Mouse (Mus musculus) embryonic fibroblast, embryonic 13.5 days (primary cell): Measurements from ENCODE around the gene Usp43. TPM values are rescaled to one million over a fixed set of nuclear protein-coding genes. Genes with fewer than 3 reads are reported as not detected.

ENCODE experiments used
- H3K27ac ChIP-seq: 2 replicates; pipeline ENCODE4 v1.5.1; 2012; ENCODE audit warnings: low read length, control low read depth, inconsistent platforms; ENCODE audit not compliant: insufficient read depth
- H3K4me1 ChIP-seq: 2 replicates; pipeline ENCODE4 v1.6.1; 2011; ENCODE audit warnings: low read length; ENCODE audit not compliant: control insufficient read depth, insufficient read depth
- H3K4me3 ChIP-seq: 2 replicates; pipeline ENCODE4 v1.5.1; 2011; ENCODE audit warnings: mild to moderate bottlenecking, control low read depth, low read length; ENCODE audit not compliant: insufficient read depth
- CTCF ChIP-seq: IDR thresholded peaks from 2 replicates; pipeline ENCODE4 v1.5.1; 2011; ENCODE audit warnings: mild to moderate bottlenecking, control low read depth, low read length, moderate library complexity, borderline replicate concordance; ENCODE audit not compliant: insufficient read depth
- POLR2A ChIP-seq: IDR thresholded peaks from 2 replicates; pipeline ENCODE4 v1.6.1; 2011; ENCODE audit warnings: low read depth, mild to moderate bottlenecking, control low read depth, low read length, moderate library complexity
- polyA plus RNA-seq: library from polyadenylated mRNA; stranded (reverse); fragments of >200 nt; gene quantifications from 2 replicates; pipeline ENCODE4 v1.2.4, GENCODE M21; 2011; ENCODE audit warnings: low read depth; ENCODE audit not compliant: missing spikeins, insufficient read length

Gene Usp43
- polyA plus RNA-seq, 1 experiment, result not detected

- no peak for TF ChIP-seq POLR2A
- TF ChIP-seq CTCF, result no peak
- Histone ChIP-seq H3K27ac (no peak overlapping the region), H3K4me3 (no peak overlapping the region), H3K4me1 (no peaks in the 10 kb centered on the region; the same call in 1 of the 2 replicates)
Measured at GRCm38 (mm10) chr11:67855035-67855434, 66.9 kb downstream of the Usp43 start.

- TF ChIP-seq CTCF, result no peak
- TF ChIP-seq POLR2A, result no peak
- H3K27ac ChIP-seq, result no peak overlapping the region
- H3K4me3 ChIP-seq, result no peak overlapping the region
- H3K4me1 ChIP-seq, result no peaks in the 10 kb centered on the region; the same call in 1 of the 2 replicates
Measured at GRCm38 (mm10) chr11:67853996-67854395, 68.0 kb downstream of the Usp43 start.

DNA sequence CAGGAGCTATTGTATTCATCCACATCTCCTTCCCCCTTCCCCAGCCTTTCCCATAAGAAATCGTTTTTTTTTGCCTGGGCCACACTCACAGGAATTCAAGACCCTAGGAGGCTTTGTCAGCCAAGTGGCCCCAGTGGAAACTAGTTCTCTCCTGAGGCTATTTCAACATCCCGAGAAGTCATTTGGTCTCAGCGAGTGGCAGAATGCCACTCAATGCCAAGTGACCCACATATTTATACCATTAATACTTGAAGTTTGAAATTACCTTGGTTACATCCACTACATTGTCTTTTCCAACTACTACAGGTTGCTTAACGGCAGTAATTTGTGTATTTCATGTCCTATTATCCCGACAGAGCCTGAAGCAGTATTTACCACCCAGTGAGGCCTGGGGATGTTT, 70.2 kb downstream of the Usp43 start:
- no peak overlapping the region for H3K4me3 ChIP-seq
- TF ChIP-seq CTCF, result no peak
- no peak for TF ChIP-seq POLR2A
- H3K27ac ChIP-seq, result no peak overlapping the region
- no peaks in the 10 kb centered on the region; the same call in 1 of the 2 replicates for H3K4me1 ChIP-seq

DNA sequence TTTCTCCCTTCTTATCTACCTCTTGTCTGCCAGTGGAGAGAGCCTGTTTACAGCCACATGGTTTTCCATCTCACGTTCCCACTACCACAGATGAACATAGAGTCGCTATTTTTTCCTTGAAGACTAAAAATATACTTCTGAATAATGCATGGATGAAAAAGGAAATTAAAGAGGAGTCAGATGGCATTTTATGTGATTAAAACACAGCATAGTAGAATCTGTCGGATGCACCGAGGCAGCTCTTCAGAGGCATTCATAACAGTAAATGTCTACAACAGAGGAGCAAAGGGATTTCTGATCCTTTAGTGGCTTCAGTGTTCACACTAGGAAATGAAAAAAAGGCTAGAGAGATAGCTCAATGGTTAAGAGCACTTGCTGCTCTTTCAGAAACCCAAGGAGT, 76.8 kb downstream of the Usp43 start:
- no peak for TF ChIP-seq CTCF
- TF ChIP-seq POLR2A, result no peak
- Histone ChIP-seq H3K4me3 (no peak overlapping the region), H3K4me1 (no peaks in the 10 kb centered on the region), H3K27ac (no peak overlapping the region)

DNA sequence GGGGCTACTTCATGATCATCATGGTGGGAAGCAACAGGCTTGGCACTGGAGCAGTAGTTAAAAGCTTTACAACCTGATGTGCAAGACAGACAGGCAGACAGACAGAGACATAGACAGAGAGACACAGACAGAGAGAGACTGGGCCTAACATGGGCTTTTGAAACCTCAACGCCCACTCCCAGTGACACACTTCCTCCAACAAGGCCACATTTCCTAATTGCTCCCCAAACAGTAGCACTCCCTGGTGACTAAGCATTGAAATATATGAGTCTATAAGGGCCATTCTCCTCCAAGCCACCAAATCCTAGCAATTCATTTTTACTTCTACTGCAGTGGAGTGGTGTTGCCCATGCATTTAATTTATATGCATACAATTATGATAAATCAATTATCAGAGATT, 82.1 kb downstream of the Usp43 start:
- no peaks in the 10 kb centered on the region for H3K4me1 ChIP-seq
- no peak for TF ChIP-seq CTCF
- TF ChIP-seq POLR2A, result no peak
- no peak overlapping the region for H3K4me3 ChIP-seq
- no peak overlapping the region for H3K27ac ChIP-seq

DNA sequence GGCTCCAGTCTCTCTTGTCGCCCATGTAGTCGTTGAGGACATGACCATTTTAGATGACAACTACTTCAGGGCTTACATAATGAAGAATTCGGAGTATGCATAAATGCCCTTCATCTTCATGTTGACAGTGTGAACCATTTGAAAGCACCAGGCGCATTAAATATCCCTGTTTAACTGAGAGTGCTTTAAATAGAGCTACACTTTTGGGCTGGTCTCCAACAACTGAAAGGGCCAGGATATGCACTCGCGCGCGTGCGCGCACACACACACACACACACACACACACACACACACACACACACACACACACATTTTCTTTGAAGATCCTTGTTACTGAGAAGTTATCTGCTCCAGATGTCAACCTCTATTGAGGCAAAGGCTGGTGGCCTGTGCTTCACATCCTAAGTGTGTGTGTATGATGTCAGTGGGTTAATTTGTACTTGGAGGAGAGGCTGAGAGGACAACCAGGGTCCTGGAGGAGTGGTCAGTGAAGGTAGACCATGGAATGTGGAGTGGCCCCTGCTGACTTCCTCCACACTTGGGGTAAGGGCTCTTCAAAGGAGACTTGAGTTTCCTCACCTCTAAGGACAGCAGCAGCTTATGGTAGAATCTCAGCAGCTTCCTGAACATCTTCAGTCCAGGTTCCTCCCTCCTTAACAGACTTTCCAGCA, 86.4 kb downstream of the Usp43 start:
- Histone ChIP-seq H3K4me1 (no peaks in the 10 kb centered on the region), H3K27ac (no peak overlapping the region), H3K4me3 (no peak overlapping the region)
- no peak for TF ChIP-seq POLR2A
- no peak for TF ChIP-seq CTCF

GRCm38 (mm10) chr11:67831820-67832219, 90.1 kb downstream of the Usp43 start:
- no peak for TF ChIP-seq POLR2A
- no peak overlapping the region for H3K27ac ChIP-seq
- no peak overlapping the region for H3K4me3 ChIP-seq
- H3K4me1 ChIP-seq, result no peaks in the 10 kb centered on the region

- no peak overlapping the region for H3K4me3 ChIP-seq
- no peak for TF ChIP-seq POLR2A
- TF ChIP-seq CTCF, result no peak
- H3K27ac ChIP-seq, result no peak overlapping the region
- H3K4me1 ChIP-seq, result no peaks in the 10 kb centered on the region
Measured at GRCm38 (mm10) chr11:67829530-67829929, 92.4 kb downstream of the Usp43 start.

DNA sequence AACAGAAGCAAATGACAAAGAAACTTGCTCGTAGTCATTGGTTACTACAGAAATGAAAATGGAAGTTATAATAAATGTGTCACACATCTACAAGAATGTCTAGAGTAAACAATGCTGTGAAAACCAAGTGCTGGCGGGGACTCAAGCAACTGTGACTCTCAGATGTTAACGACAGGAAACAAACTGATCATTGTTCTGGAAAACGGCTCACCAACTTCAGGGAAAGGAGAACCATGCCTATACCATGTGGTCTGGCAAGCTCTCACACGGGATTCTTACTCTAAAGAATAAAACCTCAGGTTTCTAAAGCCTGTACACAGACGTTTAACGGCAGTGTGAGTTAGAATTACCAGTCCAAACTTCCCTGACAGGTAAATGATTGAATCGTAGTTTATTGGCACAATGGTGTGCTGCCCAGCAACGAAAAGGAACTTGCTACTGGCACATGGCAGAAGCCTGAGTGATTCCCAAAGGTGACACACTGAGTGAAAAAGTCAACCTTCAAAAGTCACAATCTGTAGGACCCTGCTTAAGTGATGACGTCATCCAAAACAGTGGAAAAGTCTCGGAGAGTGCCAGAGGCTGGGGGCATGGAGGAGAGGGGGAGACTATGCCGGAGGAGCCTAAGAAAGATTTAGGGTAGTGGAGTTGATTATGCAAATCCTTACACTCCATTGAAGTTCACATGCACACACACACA, 93.4 kb downstream of the Usp43 start:
- TF ChIP-seq POLR2A (no peak), CTCF (no peak)
- Histone ChIP-seq H3K4me1 (no peaks in the 10 kb centered on the region), H3K4me3 (no peak overlapping the region), H3K27ac (no peak overlapping the region)

- H3K4me1 ChIP-seq, result 0 out of 2 replicates have a peak, but pooled peaks cover 2% of the 10 kb centered on the region
- H3K4me3 ChIP-seq, result no peak overlapping the region
- TF ChIP-seq POLR2A (no peak), CTCF (no peak)
- H3K27ac ChIP-seq, result no peak overlapping the region
Measured at GRCm38 (mm10) chr11:67821560-67821959, 100.4 kb downstream of the Usp43 start.
